Mouse (Mus musculus) MEL (cell line): ENCODE results near the gene Slc36a4. TPM values are rescaled to one million over a fixed set of nuclear protein-coding genes. Genes with fewer than 3 reads are reported as not detected.

Source experiments
- DNase-seq: peaks from one replicate; pipeline ENCODE4 v3.0.0; 2011; ENCODE audit warnings: low read depth, low spot score
- H3K27ac ChIP-seq: 2 replicates; pipeline ENCODE4 v1.5.1; 2012; ENCODE audit warnings: low read depth, mild to moderate bottlenecking, control low read depth, low read length, moderate library complexity; ENCODE audit not compliant: control insufficient read depth
- H3K27me3 ChIP-seq, 2 experiments: fragments of 150-350 bp in 1 of 2; sonication (generic) in 1 of 2; 2 replicates each; pipeline ENCODE4 v1.6.1; 2012; ENCODE audit warnings: low read length in 2 of 2, mild to moderate bottlenecking in 2 of 2, improper control_type of control experiment in 1 of 2, moderate library complexity in 1 of 2; ENCODE audit not compliant: insufficient read depth in 2 of 2, control insufficient read depth in 1 of 2
- H3K36me3 ChIP-seq, 2 experiments: 2 replicates each; pipeline ENCODE4 v1.6.1; 2012 to 2014; ENCODE audit warnings: low read length in 2 of 2, improper control_type of control experiment in 1 of 2, inconsistent platforms in 1 of 2, mild to moderate bottlenecking in 1 of 2; ENCODE audit not compliant: insufficient read depth in 2 of 2, control insufficient read depth in 1 of 2
- H3K4me1 ChIP-seq, 2 experiments: fragments of 150-350 bp in 1 of 2; sonication (generic) in 1 of 2; 2 replicates each; pipeline ENCODE4 v1.6.1; 2012; ENCODE audit warnings: low read length in 2 of 2, improper control_type of control experiment in 1 of 2, mild to moderate bottlenecking in 1 of 2; ENCODE audit not compliant: insufficient read depth in 2 of 2, control insufficient read depth in 1 of 2
- H3K4me3 ChIP-seq, 2 experiments: fragments of 150-350 bp in 1 of 2; sonication (generic) in 1 of 2; 2 replicates each; pipeline ENCODE4 v1.5.1; 2012; ENCODE audit warnings: low read depth in 2 of 2, low read length in 2 of 2, mild to moderate bottlenecking in 2 of 2, moderate library complexity in 2 of 2, control low read depth in 1 of 2, improper control_type of control experiment in 1 of 2; ENCODE audit not compliant: control insufficient read depth in 1 of 2, insufficient read depth in 1 of 2
- H3K79me2 ChIP-seq: 2 replicates; pipeline ENCODE4 v1.6.1; 2012; ENCODE audit warnings: mild to moderate bottlenecking, low read length, moderate library complexity; ENCODE audit not compliant: control insufficient read depth, poor library complexity, insufficient read depth
- H3K9ac ChIP-seq: 2 replicates; pipeline ENCODE4 v1.6.1; 2012; ENCODE audit warnings: low read depth, mild to moderate bottlenecking, control low read depth, low read length, moderate library complexity; ENCODE audit not compliant: control insufficient read depth, poor library complexity, severe bottlenecking
- H3K9me3 ChIP-seq: fragments of 150-350 bp; sonication (generic); replicated peaks from 2 replicates; pipeline ENCODE4 v1.6.1; 2012; ENCODE audit warnings: mild to moderate bottlenecking, low read length, improper control_type of control experiment, moderate library complexity; ENCODE audit not compliant: insufficient read depth
- BHLHE40 ChIP-seq: IDR thresholded peaks from 2 replicates; pipeline ENCODE4 v1.6.1; 2012; ENCODE audit warnings: low read depth, mild to moderate bottlenecking, inconsistent platforms, low read length, improper control_type of control experiment, borderline replicate concordance
- CHD1 ChIP-seq: IDR thresholded peaks from 2 replicates; pipeline ENCODE4 v1.6.1; 2012; ENCODE audit warnings: low read depth, mild to moderate bottlenecking, inconsistent platforms, low read length, improper control_type of control experiment
- CHD2 ChIP-seq: IDR thresholded peaks from 2 replicates; pipeline ENCODE4 v1.6.1; 2011; ENCODE audit warnings: low read length, improper control_type of control experiment
- CTCF ChIP-seq, 3 experiments: IDR thresholded peaks in 2 of 3; conservative IDR thresholded peaks in 1 of 3; 2 replicates each; pipeline ENCODE4 v1.5.1; 2011 to 2012; ENCODE audit warnings: low read length in 3 of 3, low read depth in 2 of 3, mild to moderate bottlenecking in 2 of 3, improper control_type of control experiment in 1 of 3, inconsistent platforms in 1 of 3, mixed read lengths in 1 of 3, moderate library complexity in 1 of 3; ENCODE audit not compliant: control insufficient read depth in 1 of 3, insufficient read depth in 1 of 3, poor library complexity in 1 of 3, severe bottlenecking in 1 of 3
- E2F4 ChIP-seq: IDR thresholded peaks from 2 replicates; pipeline ENCODE4 v1.6.1; 2011; ENCODE audit warnings: low read depth, low read length, improper control_type of control experiment, borderline replicate concordance
- ELF1 ChIP-seq: IDR thresholded peaks from 2 replicates; pipeline ENCODE4 v1.6.1; 2014; ENCODE audit warnings: low read depth, mild to moderate bottlenecking, inconsistent platforms, low read length, improper control_type of control experiment, moderate library complexity
- ETS1 ChIP-seq: IDR thresholded peaks from 2 replicates; pipeline ENCODE4 v1.6.1; 2012; ENCODE audit warnings: low read depth, mild to moderate bottlenecking, inconsistent platforms, low read length, improper control_type of control experiment, moderate library complexity
- GABPA ChIP-seq: IDR thresholded peaks from 2 replicates; pipeline ENCODE4 v1.6.1; 2012; ENCODE audit warnings: low read depth, mild to moderate bottlenecking, inconsistent platforms, low read length, improper control_type of control experiment, moderate library complexity
- GATA1 ChIP-seq: IDR thresholded peaks from 2 replicates; pipeline ENCODE4 v1.6.1; 2011; ENCODE audit warnings: low read depth, low read length, improper control_type of control experiment
- MAX ChIP-seq: IDR thresholded peaks from 2 replicates; pipeline ENCODE4 v1.6.1; 2011; ENCODE audit warnings: low read length, improper control_type of control experiment
- MYB ChIP-seq: IDR thresholded peaks from 2 replicates; pipeline ENCODE4 v1.6.1; 2011; ENCODE audit warnings: mild to moderate bottlenecking, low read depth, low read length, improper control_type of control experiment
- POLR2A ChIP-seq, 2 experiments: IDR thresholded peaks; 2 replicates each; pipeline ENCODE4 v1.6.1; 2011 to 2012; ENCODE audit warnings: low read length in 2 of 2, mild to moderate bottlenecking in 2 of 2, control low read depth in 1 of 2, improper control_type of control experiment in 1 of 2, low read depth in 1 of 2, moderate library complexity in 1 of 2; ENCODE audit not compliant: control insufficient read depth in 1 of 2, insufficient read depth in 1 of 2, poor library complexity in 1 of 2
- POLR2AphosphoS2 ChIP-seq: IDR thresholded peaks from 2 replicates; pipeline ENCODE4 v1.6.1; 2011; ENCODE audit warnings: low read length, improper control_type of control experiment
- POLR2AphosphoS5 ChIP-seq: IDR thresholded peaks from 2 replicates; pipeline ENCODE4 v1.6.1; 2012; ENCODE audit warnings: low read depth, borderline replicate concordance, mild to moderate bottlenecking, inconsistent platforms, low read length, moderate library complexity, mixed read lengths
- RAD21 ChIP-seq: IDR thresholded peaks from 2 replicates; pipeline ENCODE4 v1.6.1; 2011; ENCODE audit warnings: mild to moderate bottlenecking, low read depth, low read length, improper control_type of control experiment
- SIN3A ChIP-seq: IDR thresholded peaks from 2 replicates; pipeline ENCODE4 v1.6.1; 2012; ENCODE audit warnings: low read length, improper control_type of control experiment, inconsistent platforms
- USF1 ChIP-seq: IDR thresholded peaks from 2 replicates; pipeline ENCODE4 v1.6.1; 2014; ENCODE audit warnings: low read depth, mild to moderate bottlenecking, inconsistent platforms, low read length, improper control_type of control experiment, moderate library complexity
- ZC3H11A ChIP-seq: IDR thresholded peaks from 2 replicates; pipeline ENCODE4 v1.6.1; 2012; ENCODE audit warnings: low read depth, mild to moderate bottlenecking, inconsistent platforms, low read length, improper control_type of control experiment
- ZKSCAN1 ChIP-seq: IDR thresholded peaks from 2 replicates; pipeline ENCODE4 v1.6.1; 2012; ENCODE audit warnings: low read depth, mild to moderate bottlenecking, inconsistent platforms, low read length, improper control_type of control experiment, moderate library complexity
- ZMIZ1 ChIP-seq: IDR thresholded peaks from 2 replicates; pipeline ENCODE4 v1.6.1; 2012; ENCODE audit warnings: low read depth, mild to moderate bottlenecking, inconsistent platforms, low read length, improper control_type of control experiment, moderate library complexity
- ZNF384 ChIP-seq: IDR thresholded peaks from 2 replicates; pipeline ENCODE4 v1.6.1; 2012; ENCODE audit warnings: low read depth, mild to moderate bottlenecking, inconsistent platforms, low read length, improper control_type of control experiment
- polyA plus RNA-seq, 2 experiments: library from polyadenylated mRNA; stranded (reverse) in 1 of 2; unstranded in 1 of 2; fragments of >175 nt in 1 of 2; fragments of >200 nt in 1 of 2; gene quantifications; 2 replicates each; pipeline versions ENCODE4 v1.2.1 to v1.2.4; 2012; ENCODE audit warnings: low replicate concordance in 2 of 2, low read depth in 1 of 2; ENCODE audit not compliant: insufficient read length in 2 of 2, insufficient read depth in 1 of 2, missing spikeins in 1 of 2
- total RNA-seq: library from RNA; depleted of rRNA; stranded (reverse); fragments of 300-350 nt; gene quantifications from 2 replicates; pipeline ENCODE4 v1.2.3, GENCODE M21; 2012

Slc36a4 gene
- total and polyA plus RNA-seq, 3 experiments = not detected

DNA sequence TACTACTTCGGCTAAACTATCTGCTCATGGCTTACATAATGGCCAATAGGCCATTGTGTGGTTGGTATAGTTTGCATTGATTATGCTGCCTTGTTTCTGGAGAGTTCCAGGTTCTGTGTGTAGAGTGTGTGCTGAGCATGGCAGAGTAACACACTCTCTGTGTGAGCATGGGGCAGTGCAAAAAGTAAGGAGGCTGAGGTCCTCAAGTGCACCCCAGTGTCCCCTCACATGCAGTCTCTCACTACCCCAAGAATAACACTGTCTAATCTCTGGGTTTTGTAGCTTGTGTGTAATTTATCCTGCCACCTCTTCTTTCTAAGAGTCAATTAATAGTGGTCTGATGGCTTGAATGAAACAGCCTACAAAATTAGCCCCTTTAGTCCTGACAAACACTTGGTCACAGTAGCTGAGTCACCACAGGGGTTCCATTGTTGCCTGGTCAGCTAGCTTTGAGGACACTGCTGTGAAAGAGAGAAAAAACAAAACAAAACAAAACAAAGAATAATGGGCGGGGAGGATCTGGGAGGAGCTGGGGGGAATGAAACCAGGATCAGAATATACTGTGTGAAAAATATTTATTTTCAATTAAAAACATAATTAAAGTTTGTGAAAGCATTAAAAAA is 36.6 kb downstream of the Slc36a4 start:
- no peak for TF ChIP-seq GABPA
- TF ChIP-seq CHD2 = no peak
- no peak for TF ChIP-seq ZC3H11A
- TF ChIP-seq CTCF (IDR thresholded peaks at IDR 0.05 in 2 of 3, conservative IDR thresholded peaks at IDR 0.05 in 1 of 3; ENCODE audit: control insufficient read depth in 1 of 3, insufficient read depth in 1 of 3, low read depth in 2 of 3, low read length in 3 of 3, poor library complexity in 1 of 3, severe bottlenecking in 1 of 3) = no peak
- no peak for TF ChIP-seq RAD21
- no peak for TF ChIP-seq ELF1
- no peak for TF ChIP-seq ETS1
- no peak for TF ChIP-seq ZMIZ1
- TF ChIP-seq USF1 = no peak
- no peak for TF ChIP-seq POLR2AphosphoS2
- no peak for TF ChIP-seq MYB
- TF ChIP-seq MAX = no peak
- TF ChIP-seq ZKSCAN1 = no peak
- TF ChIP-seq POLR2A (IDR thresholded peaks at IDR 0.05; ENCODE audit: control insufficient read depth in 1 of 2, insufficient read depth in 1 of 2, low read depth in 1 of 2, low read length in 2 of 2, poor library complexity in 1 of 2) = no peak
- no peaks in the 10 kb centered on the region for H3K9me3 ChIP-seq

GRCm38 (mm10) chr9:15746636-15747035 is 37.1 kb downstream of the Slc36a4 start:
- no peak overlapping the region for H3K4me3 ChIP-seq
- H3K27me3 ChIP-seq = no peaks in the 10 kb centered on the region
- H3K9me3 ChIP-seq = no peaks in the 10 kb centered on the region
- no peak for TF ChIP-seq CHD1
- TF ChIP-seq GATA1 = no peak
- no peak for TF ChIP-seq SIN3A
- TF ChIP-seq RAD21 = no peak
- TF ChIP-seq BHLHE40 = no peak
- no peak for TF ChIP-seq ZMIZ1
- TF ChIP-seq POLR2AphosphoS5 = no peak
- no peak for TF ChIP-seq CHD2
- no peak for TF ChIP-seq E2F4
- no peak for TF ChIP-seq GABPA
- TF ChIP-seq ETS1 = no peak
- TF ChIP-seq MAX = no peak
- TF ChIP-seq ZNF384 = no peak
- no peaks in the 10 kb centered on the region for H3K4me1 ChIP-seq
- no peaks in the 10 kb centered on the region for H3K79me2 ChIP-seq
- no peak for DNase-seq
- H3K9ac ChIP-seq = no peak overlapping the region
- no peak overlapping the region for H3K27ac ChIP-seq
- no peaks in the 10 kb centered on the region for H3K36me3 ChIP-seq

More for the DNA sequence above, 36.6 kb downstream of the Slc36a4 start:
- Histone ChIP-seq H3K27ac (no peak overlapping the region), H3K9ac (no peak overlapping the region), H3K27me3 (no peaks in the 10 kb centered on the region), H3K4me1 (no peaks in the 10 kb centered on the region), H3K79me2 (no peaks in the 10 kb centered on the region), H3K36me3 (no peaks in the 10 kb centered on the region), H3K4me3 (no peak overlapping the region)
- DNase-seq = no peak
